Mouse (Mus musculus) E14TG2a.4 (cell line): ENCODE measurements around the gene Nfkbib.

Experiments used
- H3K27me3 ChIP-seq: 2 replicates; pipeline ENCODE4 v1.6.1; 2014; ENCODE audit warnings: low read length, control low read depth; ENCODE audit not compliant: insufficient read depth
- H3K36me3 ChIP-seq: 2 replicates; pipeline ENCODE4 v1.6.1; 2014; ENCODE audit warnings: low read length, control low read depth; ENCODE audit not compliant: insufficient read depth
- H3K4me1 ChIP-seq: replicated peaks from 2 replicates; pipeline ENCODE4 v1.6.1; 2014; ENCODE audit warnings: low read depth, low read length, control low read depth
- H3K4me3 ChIP-seq: replicated peaks from 2 replicates; pipeline ENCODE4 v1.5.1; 2014; ENCODE audit warnings: mild to moderate bottlenecking, low read length
- H3K9me3 ChIP-seq: 2 replicates; pipeline ENCODE4 v1.6.1; 2014; ENCODE audit warnings: low read length, control low read depth
- CTCF ChIP-seq: conservative IDR thresholded peaks from 2 replicates; pipeline ENCODE4 v1.5.1; 2014; ENCODE audit warnings: low read length
- NANOG ChIP-seq: IDR thresholded peaks from 2 replicates; pipeline ENCODE4 v1.6.1; 2014; ENCODE audit warnings: borderline replicate concordance, low read length, mixed read lengths
- POU5F1 ChIP-seq: IDR thresholded peaks from 2 replicates; pipeline ENCODE4 v1.6.1; 2014; ENCODE audit warnings: low read length, borderline replicate concordance

Nfkbib gene

DNA sequence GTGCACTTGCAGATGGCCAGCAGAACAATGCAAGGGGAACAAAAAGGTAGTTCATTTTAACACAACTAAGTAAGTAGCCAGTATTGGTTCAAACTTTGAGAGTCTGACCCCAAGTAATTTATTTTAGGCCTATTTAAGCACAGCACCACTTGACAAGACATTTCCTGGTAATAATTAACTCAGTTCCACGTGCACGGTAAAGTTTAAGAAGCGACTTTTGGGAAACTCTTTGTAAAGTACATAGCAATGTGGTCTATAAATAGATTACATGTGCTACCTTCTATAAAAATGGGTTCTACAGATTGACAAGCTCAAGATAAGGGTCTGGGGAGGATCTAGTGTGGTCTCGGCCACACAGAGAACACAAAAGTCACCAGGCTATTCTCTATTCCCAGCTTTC lies 36.4 kb upstream of the Nfkbib start:
- peaks cover 18% of the 10 kb centered on the region for H3K36me3 ChIP-seq
- no peak overlapping the region; the same call in 1 of the 2 replicates for H3K4me3 ChIP-seq
- no peaks in the 10 kb centered on the region for H3K27me3 ChIP-seq
- TF ChIP-seq NANOG (no peak), POU5F1 (no peak), CTCF (no peak)
- peaks cover 74% of the 10 kb centered on the region for H3K4me1 ChIP-seq
- no peaks in the 10 kb centered on the region for H3K9me3 ChIP-seq

DNA sequence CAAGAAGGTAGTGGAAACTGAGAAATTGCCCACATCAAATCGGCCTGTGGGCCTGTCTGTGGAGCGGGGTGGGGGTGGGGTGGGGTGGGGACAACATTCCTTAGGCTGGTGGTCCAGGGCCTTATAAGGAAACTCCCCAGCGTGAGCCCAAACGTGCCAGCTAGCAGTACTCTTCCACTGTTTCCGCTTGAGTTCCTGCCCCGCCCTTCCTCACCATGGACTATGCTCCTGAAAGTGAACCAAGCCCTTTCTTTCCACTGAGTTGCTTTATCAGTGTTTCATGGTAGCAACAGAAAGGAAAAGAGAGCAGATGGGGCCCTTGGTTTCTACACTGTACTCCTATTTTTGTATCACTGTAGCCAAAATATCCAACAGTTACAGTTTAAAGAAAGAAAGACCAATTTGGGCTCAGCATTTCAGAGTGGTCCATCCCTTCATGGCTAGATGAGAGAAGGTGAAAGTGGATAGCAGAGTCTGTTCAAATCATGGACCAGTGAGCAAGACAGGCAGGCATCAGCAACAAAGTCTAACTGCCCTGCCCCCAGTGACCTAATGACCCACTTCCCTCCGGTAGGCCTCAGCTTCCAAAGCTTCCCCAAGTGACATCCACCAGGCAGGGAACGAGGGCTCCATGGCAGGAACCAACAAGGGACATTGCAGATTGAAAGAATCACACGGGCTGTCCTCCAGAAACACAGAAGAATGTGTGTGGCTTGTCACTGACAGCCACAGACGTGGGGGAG lies 35.7 kb upstream of the Nfkbib start:
- Histone ChIP-seq H3K36me3 (peaks cover 26% of the 10 kb centered on the region), H3K9me3 (no peaks in the 10 kb centered on the region), H3K27me3 (no peaks in the 10 kb centered on the region), H3K4me3 (peak overlapping the region; percentile 68), H3K4me1 (peaks cover 78% of the 10 kb centered on the region)
- no peak for TF ChIP-seq CTCF
- TF ChIP-seq POU5F1, result no peak
- TF ChIP-seq NANOG, result no peak

DNA sequence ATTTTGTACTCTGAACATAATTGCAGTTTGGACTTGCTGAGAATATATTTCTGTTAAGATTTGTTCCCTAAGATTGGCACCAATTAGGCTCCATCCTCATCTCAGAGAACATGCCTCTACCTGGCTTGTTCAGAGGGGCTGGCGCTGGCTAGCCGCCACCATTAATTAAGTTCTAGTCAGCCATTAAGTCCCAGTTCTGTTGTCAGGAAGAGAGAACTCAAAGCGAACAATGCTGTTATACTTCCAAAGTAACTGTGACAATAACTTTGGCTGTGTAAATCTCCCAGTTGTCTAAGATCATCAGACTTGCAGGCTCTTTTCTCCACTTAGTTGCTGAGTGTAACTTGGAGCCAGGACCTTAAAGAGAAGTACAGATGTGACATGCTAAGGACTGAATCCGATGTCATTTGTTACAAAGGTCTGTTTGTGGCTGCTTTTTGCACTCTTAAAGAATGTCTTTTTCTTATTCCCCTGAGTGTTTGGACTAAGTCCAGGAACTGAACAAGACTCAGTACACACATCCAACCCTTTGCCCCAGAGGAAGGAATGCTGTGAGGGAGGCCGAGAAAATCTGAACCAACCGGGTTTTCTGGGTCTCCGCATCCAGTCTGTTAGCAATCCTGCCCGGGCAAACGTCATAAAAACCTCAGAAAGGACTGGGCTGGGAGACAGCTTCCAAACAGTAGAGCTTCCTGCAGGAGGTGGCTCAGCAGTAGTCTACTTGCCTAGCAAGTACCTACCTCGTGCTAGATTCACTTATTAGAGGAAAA lies 34.8 kb upstream of the Nfkbib start:
- TF ChIP-seq NANOG (no peak), CTCF (no peak), POU5F1 (no peak)
- Histone ChIP-seq H3K9me3 (no peaks in the 10 kb centered on the region), H3K4me1 (peaks cover 80% of the 10 kb centered on the region), H3K4me3 (peak overlapping the region; percentile 68), H3K36me3 (peaks cover 32% of the 10 kb centered on the region), H3K27me3 (no peaks in the 10 kb centered on the region)

- Histone ChIP-seq H3K36me3 (peaks cover 35% of the 10 kb centered on the region), H3K4me3 (peak overlapping the region; percentile 68; the same call in 1 of the 2 replicates), H3K9me3 (no peaks in the 10 kb centered on the region), H3K27me3 (no peaks in the 10 kb centered on the region), H3K4me1 (peaks cover 85% of the 10 kb centered on the region)
- TF ChIP-seq CTCF (no peak), POU5F1 (no peak), NANOG (no peak)
Observed at GRCm38 (mm10) chr7:28801451-28801850, 34.1 kb upstream of the Nfkbib start.

DNA sequence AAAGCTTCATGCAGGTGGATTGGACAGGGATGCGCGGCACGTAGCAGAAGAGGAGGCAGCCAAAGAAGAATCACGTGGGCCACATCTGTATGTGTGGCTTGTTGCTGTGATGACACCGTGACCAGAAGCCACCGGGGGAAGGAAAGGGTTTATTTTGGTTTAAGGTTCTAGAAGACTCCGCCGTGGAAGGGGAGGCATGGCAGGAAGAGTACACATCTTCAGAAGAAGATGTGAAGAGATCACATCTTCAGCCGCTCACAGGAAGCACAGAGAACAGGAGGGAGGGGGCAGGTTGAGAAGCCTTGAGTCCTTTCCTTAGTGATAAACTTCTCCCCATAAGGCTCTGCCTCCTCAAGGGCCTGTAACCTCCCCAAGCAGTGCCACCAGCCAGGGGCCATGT lies 32.7 kb upstream of the Nfkbib start:
- no peaks in the 10 kb centered on the region for H3K27me3 ChIP-seq

DNA sequence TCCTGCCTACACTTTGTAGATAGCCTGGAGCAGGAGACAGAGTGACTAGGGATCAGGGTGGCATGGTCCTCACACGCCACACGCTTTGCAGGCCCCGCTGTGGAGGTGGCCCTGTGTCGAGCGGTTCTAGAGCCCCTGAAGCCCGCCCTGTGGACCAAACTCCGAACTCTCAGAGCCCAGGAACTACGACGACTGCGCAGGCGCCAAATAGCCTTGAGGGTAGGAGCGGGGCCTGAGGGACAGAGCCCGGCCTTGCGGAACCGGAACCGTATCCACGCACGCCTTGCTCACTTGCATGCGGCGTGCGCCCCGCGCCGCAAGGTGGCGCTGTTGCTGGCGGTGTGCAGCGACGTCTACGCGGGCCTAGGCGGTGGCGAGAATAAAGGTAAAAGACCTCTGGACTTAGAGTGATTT lies 29.3 kb upstream of the Nfkbib start:
- TF ChIP-seq NANOG (no peak), CTCF (no peak; the same call in 1 of the 2 replicates), POU5F1 (no peak)
- Histone ChIP-seq H3K4me3 (peak overlapping the region; percentile 84), H3K4me1 (peaks cover 74% of the 10 kb centered on the region), H3K9me3 (no peaks in the 10 kb centered on the region), H3K36me3 (peaks cover 35% of the 10 kb centered on the region), H3K27me3 (no peaks in the 10 kb centered on the region)

More for the DNA sequence above, 32.7 kb upstream of the Nfkbib start:
- Histone ChIP-seq H3K36me3 (peaks cover 35% of the 10 kb centered on the region), H3K4me3 (no peak overlapping the region), H3K4me1 (peaks cover 84% of the 10 kb centered on the region), H3K9me3 (no peaks in the 10 kb centered on the region)
- TF ChIP-seq NANOG, result no peak
- TF ChIP-seq CTCF, result no peak
- no peak for TF ChIP-seq POU5F1

DNA sequence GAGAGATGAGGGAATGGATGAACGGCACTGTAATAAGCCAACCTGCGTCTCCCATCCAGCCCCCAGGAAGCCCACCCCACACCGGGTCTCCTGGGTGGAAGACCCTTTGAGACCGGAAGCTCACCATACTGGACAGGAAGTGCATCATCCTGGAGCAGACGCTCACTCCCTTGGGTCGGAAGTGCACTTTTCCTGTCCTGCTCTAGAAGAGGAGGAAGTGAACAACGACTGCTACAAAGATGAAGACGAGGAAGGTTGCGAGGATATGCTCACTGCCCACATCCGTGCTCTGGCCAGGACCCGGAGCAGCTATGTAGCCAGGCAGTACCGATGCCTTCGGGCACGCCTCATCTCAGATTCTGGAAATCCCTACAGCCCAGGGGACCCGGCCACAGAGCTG lies 28.5 kb upstream of the Nfkbib start:
- Histone ChIP-seq H3K36me3 (peaks cover 35% of the 10 kb centered on the region), H3K27me3 (no peaks in the 10 kb centered on the region), H3K9me3 (no peaks in the 10 kb centered on the region), H3K4me1 (peaks cover 74% of the 10 kb centered on the region), H3K4me3 (peak overlapping the region; percentile 84)
- TF ChIP-seq POU5F1 (no peak), CTCF (no peak)

GRCm38 (mm10) chr7:28794496-28794895 lies 27.2 kb upstream of the Nfkbib start:
- Histone ChIP-seq H3K4me1 (peaks cover 74% of the 10 kb centered on the region), H3K36me3 (peaks cover 24% of the 10 kb centered on the region), H3K27me3 (no peaks in the 10 kb centered on the region), H3K4me3 (0 out of 2 replicates have a peak overlapping the region, but pooled peaks have one; percentile 17), H3K9me3 (no peaks in the 10 kb centered on the region)
- TF ChIP-seq POU5F1, result no peak
- no peak for TF ChIP-seq CTCF
- TF ChIP-seq NANOG, result no peak
